Mouse (Mus musculus) B cell, adult (primary cell): ENCODE data around the gene Olfr358. TPM values are rescaled to one million over a fixed set of nuclear protein-coding genes. Genes with fewer than 3 reads are reported as not detected.

Experiments used
- total RNA-seq: library from RNA; stranded (reverse); gene quantifications from 4 replicates; pipeline ENCODE4 v1.2.4, GENCODE M21; 2023; ENCODE audit not compliant: inconsistent age

Gene Olfr358
- total RNA-seq, result not detected in 4 replicates

GRCm38 (mm10) chr2:37009235-37009634 is at the start of gene Olfr358:
Olfr358 (minus strand) TSS chr2:37009335.

DNA sequence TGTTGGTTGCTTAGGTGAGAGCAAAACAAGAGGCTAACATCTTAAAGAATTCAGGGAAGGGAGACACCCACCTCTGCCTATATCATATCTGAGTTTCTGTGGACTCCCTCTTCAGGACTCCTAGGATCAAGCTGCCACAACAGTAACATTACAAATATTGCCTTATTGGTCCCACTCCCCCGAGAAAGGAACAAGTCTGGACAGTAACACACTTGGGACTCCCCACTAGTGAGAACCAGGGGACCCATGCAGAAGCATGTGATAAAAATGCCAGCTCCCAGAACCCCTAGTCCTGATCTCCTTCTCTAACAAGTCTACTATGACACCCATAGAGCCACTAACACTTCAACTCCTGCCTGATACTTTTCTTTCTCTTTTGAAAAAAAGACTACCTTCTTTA is 15.6 kb downstream of the Olfr358 start, which contains the start of gene Olfr357:
Gene Olfr357, plus strand, starts transcription at position 301 of the 400 bp plus-strand sequence.

Other genes with a start within 250 kb of the Olfr358 start
- gene Olfr348, start 225.1 kb downstream of the Olfr358 start, total RNA-seq, result not detected in 4 replicates
- not detected in 4 replicates for gene Olfr50, start 218.8 kb downstream of the Olfr358 start, total RNA-seq
- gene Olfr3, start 192.3 kb downstream of the Olfr358 start, total RNA-seq, result not detected in 4 replicates
- not detected in 4 replicates for gene Olfr350, start 163.0 kb downstream of the Olfr358 start, total RNA-seq
- gene Olfr351, start 146.7 kb downstream of the Olfr358 start, total RNA-seq, result not detected in 4 replicates
- not detected in 4 replicates for gene Olfr352, start 140.9 kb downstream of the Olfr358 start, total RNA-seq
- gene Olfr353, start 116.4 kb downstream of the Olfr358 start, total RNA-seq, result not detected in 4 replicates
- gene Olfr354, start 103.7 kb downstream of the Olfr358 start, total RNA-seq, result not detected in 4 replicates
- not detected in 4 replicates for gene Olfr355, start 80.4 kb downstream of the Olfr358 start, total RNA-seq
- not detected in 4 replicates for gene Olfr356, start 72.2 kb downstream of the Olfr358 start, total RNA-seq
- gene Olfr357, start 15.5 kb downstream of the Olfr358 start, total RNA-seq, result not detected in 4 replicates
- not detected in 4 replicates for gene Olfr360, start 56.4 kb upstream of the Olfr358 start, total RNA-seq
- not detected in 4 replicates for gene Olfr361, start 80.0 kb upstream of the Olfr358 start, total RNA-seq
- not detected in 4 replicates for gene Olfr362, start 108.6 kb upstream of the Olfr358 start, total RNA-seq
- not detected in 4 replicates for gene Olfr364-ps1, start 130.0 kb upstream of the Olfr358 start, total RNA-seq
- gene Olfr365, start 178.9 kb upstream of the Olfr358 start, total RNA-seq, result 0.12 TPM in 1 of 4 replicates, not detected in the others
- gene Olfr366, start 202.2 kb upstream of the Olfr358 start, total RNA-seq, result not detected in 4 replicates